Mouse (Mus musculus): Measurements from ENCODE around the gene Nomo1.

- TF ChIP-seq CTCF (IDR thresholded peaks at IDR 0.05; ENCODE audit: borderline replicate concordance, insufficient read depth, low read length) (no peak), POLR2A (IDR thresholded peaks at IDR 0.05; ENCODE audit: low read depth, low read length) (no peak)
Measured at GRCm38 (mm10) chr7:46061614-46062013, 28.1 kb downstream of the Nomo1 start.
